Mouse (Mus musculus): ENCODE data around the gene Sp9. TPM values are rescaled to one million over a fixed set of nuclear protein-coding genes. Genes with fewer than 3 reads are reported as not detected.

The Sp9 gene
- total RNA-seq, 2 experiments from 2014 or later: 7.8 to 8.2 TPM

DNA sequence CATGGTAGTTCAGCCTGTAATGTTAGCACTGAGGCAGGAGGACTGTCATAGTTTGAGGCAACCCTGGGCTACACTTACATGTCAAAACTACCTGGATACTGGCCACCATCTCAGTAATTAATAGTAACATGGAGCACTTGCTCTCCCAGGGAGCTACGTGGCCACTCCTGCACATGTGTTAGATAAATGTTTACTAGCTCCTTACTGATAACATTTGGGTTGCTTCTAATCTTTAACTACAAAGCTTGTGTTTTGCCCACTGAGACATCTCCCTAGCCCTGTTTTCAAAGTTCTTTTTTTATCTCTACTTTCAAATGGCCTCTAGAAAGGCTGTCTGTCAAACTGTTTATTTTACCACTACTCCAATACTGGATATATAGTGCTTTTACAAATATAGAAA, 30.3 kb downstream of the Sp9 start:
- intact Hi-C loops (cut with DNase I): no loop called here
- no peak for DNase-seq

GRCm38 (mm10) chr2:73302722-73303121, 31.0 kb downstream of the Sp9 start:
- no peak for DNase-seq
- intact Hi-C loops (cut with DNase I): no loop called here

DNA sequence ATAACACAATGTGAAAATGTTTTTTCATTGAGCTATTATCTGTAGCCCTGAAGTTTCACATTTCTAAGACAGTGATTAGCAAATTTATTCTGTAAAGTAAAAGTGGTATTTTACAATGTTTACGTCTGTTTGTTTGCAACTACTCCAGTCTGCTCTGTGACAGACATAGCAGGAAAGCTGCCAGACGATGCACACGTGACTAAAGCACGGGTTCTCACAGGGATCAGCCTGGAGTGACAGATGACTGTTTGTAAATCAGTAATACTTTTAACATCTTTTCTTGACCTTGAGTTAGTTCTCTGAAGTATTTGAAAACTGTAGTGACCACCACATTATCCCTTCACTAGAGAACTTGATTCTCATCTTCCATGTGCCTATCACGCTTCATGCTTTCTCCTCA, 32.8 kb downstream of the Sp9 start:
- intact Hi-C loops (cut with DNase I): no loop called here
- DNase-seq: no peak

GRCm38 (mm10) chr2:73306006-73306405, 34.3 kb downstream of the Sp9 start:
- intact Hi-C loops (cut with DNase I): no loop called here
- no peak for DNase-seq

GRCm38 (mm10) chr2:73312152-73313116, 40.7 kb downstream of the Sp9 start, which contains the start of the genes Scrn3 and Cir1:
Gene Scrn3, plus strand, starts transcription at chr2:73312601.
Gene Cir1, minus strand, starts transcription at chr2:73312701.
- intact Hi-C loops (cut with DNase I): loop anchor here (5.0 kb wide), 1 partner anchor 70 kb away; no protein-coding TSS in a partner anchor
- peak; percentile 97 for DNase-seq

DNA sequence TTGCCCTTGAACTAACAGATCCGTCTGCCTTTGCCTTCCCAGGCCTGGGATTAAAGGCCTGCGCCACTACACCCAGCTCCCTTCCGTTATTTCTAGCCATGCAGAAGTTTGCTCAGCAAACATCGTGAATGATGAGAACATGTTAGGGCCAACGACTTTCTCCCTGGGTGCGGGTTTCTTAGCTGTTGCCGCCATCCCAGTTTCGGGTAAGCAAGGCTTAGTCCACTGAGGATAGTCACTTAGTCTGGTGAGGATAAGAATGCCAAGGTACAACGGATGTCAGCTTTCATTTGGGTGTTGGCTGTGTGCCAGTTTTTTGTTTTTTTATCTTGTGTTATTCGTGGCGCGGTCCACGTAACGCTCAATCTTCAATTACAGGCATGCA, 41.4 kb downstream of the Sp9 start:
- peak; percentile 15 for DNase-seq
- intact Hi-C loops (cut with DNase I): loop anchor here (5.0 kb wide), 1 partner anchor 69 kb away; no protein-coding TSS in a partner anchor

GRCm38 (mm10) chr2:73314311-73314710, 42.6 kb downstream of the Sp9 start:
- intact Hi-C loops (cut with DNase I): loop anchor here (5.0 kb wide), 1 partner anchor 68 kb away; no protein-coding TSS in a partner anchor

GRCm38 (mm10) chr2:73317426-73317825, 45.7 kb downstream of the Sp9 start:
- intact Hi-C loops (cut with DNase I): loop anchor here (5.0 kb wide), 1 partner anchor 355 kb away; no protein-coding TSS in a partner anchor
- no peak for DNase-seq

More at GRCm38 (mm10) chr2:73314311-73314710, 42.6 kb downstream of the Sp9 start:
- no peak for DNase-seq

- intact Hi-C loops (cut with DNase I): loop anchor here (5.0 kb wide), 1 partner anchor 353 kb away; no protein-coding TSS in a partner anchor
Observed at GRCm38 (mm10) chr2:73319218-73319617, 47.5 kb downstream of the Sp9 start.

DNA sequence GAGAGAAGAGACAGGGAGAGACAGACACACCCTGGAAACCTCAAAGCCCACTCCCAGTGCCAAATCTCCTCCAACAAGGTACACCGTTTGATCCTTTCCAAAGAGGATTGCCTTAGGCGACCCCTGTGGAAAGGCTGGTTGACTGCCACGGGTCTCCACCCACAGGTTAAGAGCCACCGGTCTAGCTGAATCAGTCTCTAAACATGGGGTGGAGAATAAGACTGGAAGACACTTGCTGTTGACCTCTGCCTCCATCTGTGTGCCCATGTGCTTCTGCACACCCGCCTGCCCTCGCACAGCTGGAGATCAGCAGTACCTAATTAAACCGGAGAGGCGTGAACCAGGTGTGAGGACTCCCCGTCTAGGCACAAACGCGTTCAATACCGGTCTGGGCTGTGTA, 51.3 kb downstream of the Sp9 start:
- no peak for DNase-seq
- intact Hi-C loops (cut with DNase I): no loop called here

More at GRCm38 (mm10) chr2:73319218-73319617, 47.5 kb downstream of the Sp9 start:
- no peak for DNase-seq

GRCm38 (mm10) chr2:73325871-73326270, 54.1 kb downstream of the Sp9 start:
- intact Hi-C loops (cut with DNase I): no loop called here
- DNase-seq: no peak

Other genes with a start within 250 kb of the Sp9 start
- gene Ola1, start 53.0 kb upstream of the Sp9 start, total RNA-seq (2021): 100 to 1,000 TPM in 1 of 2 experiments, 10 to 100 TPM in 1; 99.6 to 106 TPM
- gene Scrn3, start 40.7 kb downstream of the Sp9 start, total RNA-seq (2021): 1 to 10 TPM; 3.4 to 4.1 TPM
- gene Cir1, start 40.8 kb downstream of the Sp9 start, total RNA-seq (2021): 10 to 100 TPM; 22.9 to 25.1 TPM
- gene Gpr155, start 114.6 kb downstream of the Sp9 start, total RNA-seq (2021): 10 to 100 TPM; 22.9 to 23.6 TPM